Mouse (Mus musculus) embryo, embryonic 10 days (tissue): ENCODE data around the gene Crk.

Experiments used
- DNase-seq: peaks from one replicate; pipeline ENCODE4 v3.0.0-alpha.2; 2015; ENCODE audit warnings: low spot score

Crk gene

DNA sequence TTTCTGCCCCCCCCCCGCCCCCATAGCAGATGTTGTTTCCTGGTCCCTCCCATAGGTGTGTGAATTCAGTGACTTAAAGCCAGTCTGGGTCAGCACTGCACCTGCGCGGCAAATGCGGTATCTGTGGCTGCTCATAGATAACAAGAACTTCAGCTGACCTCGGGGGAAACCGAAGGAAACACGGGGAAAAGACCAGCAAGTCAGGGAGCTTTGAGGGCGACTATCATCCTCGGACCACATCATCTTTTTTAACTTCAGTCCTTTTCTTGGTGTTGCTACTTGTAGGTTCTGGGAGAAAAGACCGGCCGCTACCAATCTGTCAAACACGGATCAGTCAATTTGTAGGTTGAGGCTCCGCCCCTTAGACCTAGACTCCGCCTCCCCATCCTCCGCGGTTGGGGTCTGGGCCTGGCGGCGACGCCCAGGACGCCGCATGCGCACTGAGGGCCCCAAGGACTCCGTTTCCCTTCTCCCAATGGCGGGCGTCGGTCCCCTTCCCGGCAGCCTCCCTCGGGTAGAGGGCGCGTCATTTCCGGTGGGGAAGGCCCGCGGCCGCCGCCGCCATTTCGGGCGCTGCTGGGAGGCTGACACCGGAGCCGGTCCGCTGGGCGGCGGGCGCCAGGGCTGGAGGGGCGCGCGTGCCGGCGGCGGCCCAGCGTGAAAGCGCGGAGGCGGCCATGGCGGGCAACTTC is at the start of gene Crk:
Crk (plus strand) TSS at position 513 of the 692 bp plus-strand sequence.
- DNase-seq: peak; percentile 99

DNA sequence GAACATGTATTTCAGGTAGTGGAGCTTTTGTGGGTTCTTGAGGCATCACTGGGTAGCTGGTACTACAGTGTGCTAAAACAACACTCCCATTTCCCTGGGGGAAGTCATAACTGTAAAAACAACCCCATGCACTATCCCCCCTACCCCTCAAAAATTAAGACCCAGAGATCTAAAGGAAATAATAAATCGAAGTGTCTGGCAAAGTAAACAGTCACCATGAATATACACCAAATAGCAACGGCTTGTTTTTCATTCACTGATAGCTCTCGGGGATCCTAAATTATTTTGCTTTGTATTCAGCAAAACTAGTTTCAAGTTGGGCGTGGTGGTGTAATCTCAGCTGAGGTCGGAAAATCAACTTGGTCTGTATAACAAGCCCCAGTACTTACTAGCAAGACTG is 49.0 kb upstream of the Crk start:
- DNase-seq: no peak

DNA sequence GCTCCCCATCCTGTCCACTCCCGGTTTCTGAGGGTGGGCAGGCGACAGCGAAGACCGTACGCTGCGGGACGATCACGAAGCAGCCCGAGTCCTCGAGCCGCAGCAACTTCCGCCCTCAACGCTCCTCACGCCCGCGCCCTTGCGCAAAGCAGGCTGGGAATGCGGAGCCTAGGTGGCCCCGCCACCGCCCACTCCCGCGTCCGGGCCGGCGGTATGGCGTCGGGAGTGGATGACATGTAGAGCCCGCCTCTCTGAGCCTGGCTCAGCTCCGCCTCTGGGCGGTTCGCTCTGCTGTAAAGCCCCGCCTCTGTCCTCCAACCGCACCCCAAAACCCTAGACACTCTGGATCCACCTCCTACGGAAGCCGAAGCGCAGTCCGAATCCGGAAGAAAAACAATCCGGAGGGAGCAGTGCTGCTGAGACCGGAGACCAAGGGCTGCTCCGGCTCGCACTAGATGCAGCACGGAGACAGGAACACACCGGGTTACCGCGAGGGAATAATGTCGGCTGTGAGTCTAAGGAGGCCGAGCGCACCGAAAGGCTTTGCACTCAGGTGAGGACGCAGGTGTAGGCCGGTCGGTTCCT is 48.3 kb upstream of the Crk start, which contains the start of gene Inpp5k:
Inpp5k (plus strand) TSS at position 344 of the 585 bp plus-strand sequence.
- peak; percentile 96 for DNase-seq

DNA sequence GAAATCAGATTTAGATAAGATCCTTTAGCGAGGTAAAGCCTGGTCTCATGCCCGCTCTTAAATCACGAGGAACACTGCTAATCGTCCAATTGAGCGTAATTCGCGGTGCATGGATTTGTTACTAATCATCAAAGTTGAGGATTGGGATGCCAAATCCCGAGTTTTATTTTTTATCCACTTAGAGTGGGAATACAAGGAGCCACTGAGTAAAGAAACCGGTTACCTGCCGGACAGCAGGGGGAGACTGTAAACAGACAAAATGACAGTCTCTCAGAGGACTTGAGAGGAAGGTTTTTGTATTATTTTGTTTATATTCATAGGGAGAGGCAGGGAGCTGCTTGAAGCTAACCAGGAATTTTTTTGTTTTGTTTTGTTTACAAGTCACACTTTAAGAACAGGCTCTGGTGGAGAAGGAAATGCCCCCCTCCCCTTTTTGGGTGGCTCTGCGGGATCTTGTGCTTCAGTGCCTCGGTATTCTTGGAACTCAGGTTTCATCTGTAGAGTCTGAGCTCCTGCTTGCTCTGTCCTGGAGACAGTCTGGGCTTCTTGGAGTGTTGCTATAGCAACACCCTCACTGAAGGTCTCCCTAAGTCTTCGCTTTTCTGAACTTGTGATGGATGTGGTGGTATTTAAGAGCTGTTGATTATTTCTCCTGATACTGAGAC is 47.4 kb upstream of the Crk start:
- no peak for DNase-seq

DNA sequence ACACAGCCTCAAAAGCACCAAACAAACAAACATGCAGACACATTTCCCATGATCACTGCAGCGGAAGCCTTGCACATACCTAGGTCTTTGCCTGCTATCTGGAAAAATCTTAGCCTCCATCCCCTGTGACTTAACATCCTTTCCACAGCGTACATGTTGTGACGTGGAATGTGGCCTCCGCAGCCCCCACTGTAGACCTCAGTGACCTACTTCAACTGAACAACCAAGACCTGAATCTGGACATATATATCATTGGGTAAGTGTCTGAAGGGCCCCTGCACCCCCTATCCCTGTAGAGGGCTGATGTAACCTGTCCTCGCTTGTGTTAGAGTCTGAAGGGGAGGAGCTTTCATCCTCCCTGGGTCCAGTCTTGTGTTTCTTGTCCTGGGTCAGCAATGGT is 46.1 kb upstream of the Crk start:
- DNase-seq: no peak

DNA sequence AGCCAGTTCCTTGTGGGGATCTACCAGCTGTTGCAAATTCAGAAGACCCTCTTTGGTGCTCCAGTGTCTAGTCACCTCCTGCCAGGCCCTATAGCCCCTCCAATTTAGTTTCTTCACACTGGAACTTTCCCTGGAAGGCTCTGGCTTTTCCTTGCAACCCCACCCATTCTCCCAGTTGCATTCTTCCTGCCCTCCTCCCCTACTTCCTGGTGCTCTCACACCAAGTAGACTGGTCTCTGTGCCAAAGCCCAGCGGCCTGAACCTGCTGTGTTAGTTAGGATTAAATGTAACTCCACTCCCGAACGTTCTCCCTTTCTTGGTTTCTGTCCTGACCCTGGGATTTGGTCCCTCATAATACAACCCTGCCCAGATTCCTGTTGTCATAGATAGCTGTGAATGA is 44.3 kb upstream of the Crk start:
- DNase-seq: no peak

DNA sequence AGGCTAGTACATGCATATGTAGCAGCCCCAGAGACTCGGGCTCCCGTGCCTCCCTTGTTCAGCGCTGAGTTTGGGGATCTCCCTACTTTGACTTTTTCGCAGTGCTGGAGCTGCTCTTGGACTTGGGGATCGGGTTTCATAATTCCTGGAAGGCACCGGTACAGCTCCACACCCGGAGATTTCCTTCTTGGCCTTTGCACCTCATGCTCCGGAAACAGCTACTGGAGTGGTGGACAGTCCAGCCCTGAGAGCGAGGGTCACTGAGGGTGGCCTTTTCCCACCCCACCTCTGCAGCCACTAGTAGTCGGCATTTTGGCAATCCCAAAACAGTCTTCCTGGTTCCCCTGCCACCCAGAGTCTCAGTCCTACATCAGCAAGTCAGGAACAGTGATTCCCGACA is 43.7 kb upstream of the Crk start:
- DNase-seq: no peak

DNA sequence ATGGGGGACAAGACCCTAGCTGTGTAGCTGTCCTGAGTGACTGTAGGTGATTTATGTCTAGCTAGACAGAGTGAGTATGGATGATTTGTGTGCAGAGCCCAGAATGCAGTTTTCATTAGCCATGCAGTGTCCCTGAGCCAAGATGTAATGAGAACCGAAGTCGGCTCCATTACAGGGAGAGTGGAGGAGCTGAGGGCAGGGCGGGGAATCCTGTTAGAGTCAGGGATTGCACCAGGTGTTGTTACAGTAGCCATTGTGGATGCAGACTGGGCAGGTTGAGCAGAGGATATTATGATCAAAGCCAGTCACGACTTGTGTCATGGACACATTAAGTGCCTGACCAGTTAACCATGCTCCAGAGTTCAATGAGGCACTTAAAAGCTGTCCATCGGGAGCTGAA is 35.7 kb upstream of the Crk start:
- no peak for DNase-seq

DNA sequence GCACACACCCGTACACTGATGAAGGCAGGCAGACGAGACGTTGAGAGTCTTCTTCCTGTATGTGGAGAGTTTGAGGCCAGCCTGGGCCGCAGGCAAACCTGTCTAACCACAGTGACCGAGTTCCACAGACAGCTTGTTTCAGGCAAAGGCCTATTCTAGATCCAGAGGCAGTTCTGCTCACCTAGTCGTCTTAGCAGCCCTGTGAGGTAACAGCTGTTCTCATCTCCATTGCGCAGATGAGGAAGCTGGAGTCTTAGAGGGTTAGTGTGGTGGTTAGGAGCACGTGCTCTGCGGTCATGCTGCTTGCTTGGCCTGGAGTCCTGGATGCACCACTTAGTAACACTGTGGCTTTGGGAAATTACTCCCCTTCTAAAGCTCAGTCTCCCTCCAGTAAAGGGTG is 34.4 kb upstream of the Crk start:
- DNase-seq: no peak

DNA sequence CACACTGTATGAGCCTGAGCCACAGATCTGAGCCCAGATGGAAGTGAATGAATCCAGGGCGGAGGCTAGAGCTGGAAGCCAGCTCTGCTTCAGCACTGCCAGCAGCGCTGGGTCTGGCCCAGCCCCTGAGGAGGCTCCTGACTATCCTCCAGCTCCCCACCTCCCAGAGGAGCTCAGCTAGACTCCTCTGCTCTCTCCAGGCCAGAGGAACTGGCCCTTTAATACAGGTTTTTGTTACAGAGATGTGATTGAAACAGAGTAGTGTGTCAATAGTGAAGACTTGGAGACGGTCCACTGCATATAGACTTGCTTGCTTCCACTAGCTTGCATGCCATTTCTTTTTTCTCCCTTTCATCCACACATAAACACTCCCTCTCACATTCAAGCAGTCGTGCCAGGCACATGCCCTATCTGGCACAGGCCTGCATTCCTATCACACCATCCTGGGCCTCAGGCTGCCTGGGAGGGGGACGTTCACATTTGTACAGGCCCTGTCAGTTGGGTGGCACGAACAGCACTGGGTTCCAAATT is 31.3 kb upstream of the Crk start:
- no peak for DNase-seq

DNA sequence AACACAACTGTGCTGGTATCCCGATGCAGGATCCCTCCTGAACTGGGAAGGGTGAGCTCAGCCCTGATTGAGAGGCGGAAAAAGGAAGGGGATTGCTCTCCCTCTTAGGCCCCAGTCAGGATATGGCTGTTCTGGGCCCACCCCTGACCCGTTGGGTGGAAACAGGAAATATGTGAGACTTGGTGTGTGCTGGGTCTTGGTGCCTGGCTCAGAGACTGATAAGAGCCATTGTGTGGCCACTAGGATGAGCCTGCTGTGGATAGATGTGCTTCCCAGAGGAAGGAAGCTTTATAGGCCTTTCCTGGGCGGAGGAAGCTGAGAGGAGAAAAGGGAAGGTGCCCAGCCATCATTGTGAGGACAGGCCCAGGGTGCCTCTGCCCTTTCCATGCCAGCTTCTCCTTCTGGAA is 29.9 kb upstream of the Crk start:
- DNase-seq: no peak

DNA sequence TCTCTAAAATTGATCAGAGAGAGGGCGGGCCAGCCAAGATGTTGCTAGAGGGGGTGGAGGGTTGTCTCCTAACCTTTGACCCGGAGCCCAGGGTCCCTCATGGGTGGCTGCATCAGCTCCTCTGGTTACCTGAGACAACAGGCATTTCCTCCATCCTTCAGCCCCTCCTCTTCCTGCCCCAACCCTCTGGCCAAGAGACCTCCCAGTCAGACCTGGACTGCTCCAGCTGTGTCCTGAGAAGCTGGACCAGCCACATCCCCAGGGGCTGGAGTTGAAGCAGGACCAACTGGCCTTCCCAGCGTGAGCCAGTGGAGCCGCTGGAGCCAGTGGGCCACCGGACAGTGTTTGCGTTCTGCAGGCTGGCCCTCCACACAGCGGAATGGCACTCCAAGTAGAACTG is 28.7 kb upstream of the Crk start, which contains the start of gene Myo1c:
Myo1c (plus strand) TSS at position 194 of the 400 bp plus-strand sequence.
- DNase-seq: peak; percentile 21

DNA sequence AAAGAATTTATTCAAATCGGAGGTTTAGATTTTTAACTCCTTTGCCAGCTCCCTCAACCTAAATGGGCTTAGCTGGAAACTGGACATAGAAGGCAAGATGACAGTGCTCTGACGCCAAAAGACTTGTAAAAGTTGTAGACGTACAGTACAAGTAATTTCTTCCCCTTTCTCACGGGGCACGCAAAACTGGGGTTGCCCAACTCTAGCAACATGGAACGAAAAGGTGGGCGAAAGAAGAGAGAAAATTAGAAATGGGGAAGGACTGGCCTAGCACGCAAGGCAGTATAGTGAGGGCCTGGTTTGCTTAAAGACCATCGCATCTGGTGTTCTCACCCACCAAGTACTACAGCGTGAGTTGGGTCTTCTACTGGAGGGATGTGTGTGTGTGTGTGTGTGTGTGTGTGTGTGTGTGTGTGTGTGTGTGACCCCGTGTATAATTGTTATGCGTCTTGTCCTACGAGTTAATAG is 28.1 kb upstream of the Crk start:
- DNase-seq: no peak

DNA sequence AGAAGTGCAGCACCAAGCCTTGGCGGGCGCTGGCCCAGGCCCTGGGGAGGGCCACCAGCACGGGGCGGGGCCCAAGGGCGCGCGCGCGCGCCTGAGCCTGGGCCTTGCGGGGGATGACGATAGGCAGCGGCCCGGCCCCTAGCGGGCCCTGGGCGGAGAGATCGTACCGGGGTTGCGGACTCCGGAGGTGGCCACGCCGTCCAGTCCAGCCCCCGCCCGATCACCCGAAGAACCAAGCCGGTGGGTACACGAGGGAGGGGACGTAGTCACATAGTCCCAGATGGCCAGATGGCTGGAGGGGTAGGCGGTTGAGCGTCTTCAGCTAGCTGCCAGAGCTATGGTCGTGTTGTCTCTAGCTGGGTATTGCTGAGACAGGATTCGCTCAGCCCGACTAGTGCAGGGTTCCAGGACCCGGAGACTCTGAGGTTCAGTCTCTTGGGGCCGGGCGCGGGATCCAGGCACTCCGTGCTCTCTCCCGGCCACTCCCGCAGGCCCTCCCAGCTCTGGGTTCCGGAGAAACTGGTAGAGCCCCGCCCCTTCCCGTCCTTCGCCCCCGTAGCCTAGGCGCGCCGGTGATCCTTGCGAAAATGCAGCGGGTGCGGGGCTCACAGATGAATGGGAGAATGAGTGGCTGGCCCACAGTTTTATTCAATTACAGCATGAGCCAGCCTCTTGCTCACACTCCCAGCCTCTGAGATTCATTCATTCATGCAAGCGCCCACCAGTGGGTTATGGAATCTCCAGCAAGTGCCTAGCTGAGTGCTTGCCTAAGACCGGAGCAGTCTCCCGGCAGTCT is 27.4 kb upstream of the Crk start:
- peak; percentile 66 for DNase-seq

DNA sequence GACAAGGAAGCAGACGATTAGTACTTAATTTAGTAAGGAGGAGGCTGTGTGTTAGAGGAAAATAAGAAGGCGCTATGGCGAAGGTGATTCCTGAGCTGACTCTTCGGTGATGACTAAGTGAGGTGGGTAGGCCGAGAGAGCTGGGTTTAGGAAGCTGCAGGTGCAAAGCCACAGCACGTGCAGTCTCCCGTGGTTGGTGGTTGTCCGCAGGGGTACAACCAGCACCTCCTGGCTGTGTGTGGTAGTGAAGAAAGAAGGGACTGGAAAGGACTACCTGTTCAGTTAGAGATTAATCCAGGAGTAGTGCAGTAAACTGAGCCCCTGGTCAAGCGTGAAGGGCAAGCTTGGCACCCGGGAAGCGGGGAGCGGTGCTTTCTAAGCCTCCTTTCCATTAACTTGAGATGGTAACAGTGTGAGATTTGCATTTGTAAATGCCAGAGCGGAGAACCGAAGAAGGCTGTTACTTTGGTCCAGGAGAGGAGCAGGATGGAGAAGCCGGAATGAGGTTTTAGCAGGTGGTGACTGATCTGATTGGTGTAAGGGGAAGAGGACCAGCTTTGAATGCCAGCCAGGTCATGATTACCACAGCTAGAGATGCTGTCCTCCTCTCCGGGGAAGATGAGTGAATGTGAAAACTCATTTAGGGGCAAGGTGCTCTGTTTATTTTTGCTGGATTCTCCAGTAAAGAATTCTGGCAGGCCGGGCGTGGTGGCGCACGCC is 26.7 kb upstream of the Crk start:
- DNase-seq: no peak

DNA sequence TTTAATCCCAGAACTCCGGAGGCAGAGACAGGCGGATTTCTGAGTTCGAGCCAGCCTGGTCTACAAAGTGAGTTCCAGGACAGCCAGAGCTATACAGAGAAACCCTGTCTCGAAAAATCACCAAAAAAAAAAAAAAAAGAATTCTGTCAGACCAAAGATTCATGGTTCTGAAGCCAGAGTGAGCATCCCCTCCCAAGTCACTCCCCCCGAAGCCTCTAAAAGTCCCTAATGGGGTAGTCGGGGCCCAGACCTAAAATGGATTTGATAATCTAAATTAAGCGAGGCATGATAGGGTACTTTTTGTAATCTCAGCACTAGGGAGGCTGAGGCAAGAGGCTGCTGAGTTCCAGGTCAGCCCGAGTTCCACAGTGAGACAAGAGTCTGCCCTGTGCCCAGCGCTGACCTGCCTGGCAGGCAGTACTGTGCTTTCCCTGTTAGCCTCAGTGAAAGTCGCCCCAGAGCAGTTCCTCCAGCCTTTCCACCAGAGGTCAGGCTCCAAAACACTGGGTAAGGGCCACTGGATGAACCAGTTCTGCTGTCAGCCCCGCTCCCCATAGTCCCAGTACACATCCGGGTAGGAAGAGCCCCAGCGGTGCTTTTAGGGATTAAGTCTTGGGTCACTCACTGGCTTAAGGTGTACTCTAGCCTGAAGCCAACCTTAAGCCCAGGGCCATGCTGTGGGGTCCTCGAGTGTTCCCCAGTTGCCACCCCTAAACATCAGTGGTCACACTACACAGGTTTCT is 25.9 kb upstream of the Crk start:
- peak; percentile 39 for DNase-seq

DNA sequence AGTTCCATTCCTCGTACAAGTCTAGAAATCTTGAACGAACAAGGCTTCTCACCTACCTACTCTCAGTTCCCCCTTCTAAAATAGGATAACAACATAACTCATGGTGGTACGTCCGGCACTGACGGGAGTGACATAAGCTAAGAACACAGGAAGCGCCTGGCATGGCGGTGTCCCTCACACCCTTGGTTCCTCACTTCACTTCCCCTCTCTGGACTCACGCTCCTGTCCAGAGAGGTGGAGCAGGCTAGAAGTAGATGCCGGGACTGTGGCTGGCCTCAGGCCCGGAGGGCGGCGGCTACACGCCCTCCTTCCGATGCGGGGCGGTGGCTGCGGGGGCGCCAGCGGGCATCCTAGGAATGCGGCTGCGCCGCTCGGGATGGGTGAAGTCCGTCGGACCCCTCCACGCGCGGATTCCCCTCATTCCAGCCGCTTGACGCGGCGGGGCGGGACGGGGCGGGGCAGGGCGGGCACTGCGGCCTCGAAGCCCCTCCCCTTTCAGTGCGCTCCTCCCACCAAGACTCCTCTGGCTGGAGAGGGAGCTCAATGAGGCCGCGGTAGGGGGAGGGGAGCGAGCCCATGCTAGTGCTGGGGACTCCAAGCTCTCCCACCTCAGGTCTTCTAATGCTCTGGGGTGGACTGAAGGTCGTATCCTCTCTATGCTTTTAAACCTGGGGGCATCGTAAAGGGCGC is 25.1 kb upstream of the Crk start:
- peak; percentile 93 for DNase-seq

DNA sequence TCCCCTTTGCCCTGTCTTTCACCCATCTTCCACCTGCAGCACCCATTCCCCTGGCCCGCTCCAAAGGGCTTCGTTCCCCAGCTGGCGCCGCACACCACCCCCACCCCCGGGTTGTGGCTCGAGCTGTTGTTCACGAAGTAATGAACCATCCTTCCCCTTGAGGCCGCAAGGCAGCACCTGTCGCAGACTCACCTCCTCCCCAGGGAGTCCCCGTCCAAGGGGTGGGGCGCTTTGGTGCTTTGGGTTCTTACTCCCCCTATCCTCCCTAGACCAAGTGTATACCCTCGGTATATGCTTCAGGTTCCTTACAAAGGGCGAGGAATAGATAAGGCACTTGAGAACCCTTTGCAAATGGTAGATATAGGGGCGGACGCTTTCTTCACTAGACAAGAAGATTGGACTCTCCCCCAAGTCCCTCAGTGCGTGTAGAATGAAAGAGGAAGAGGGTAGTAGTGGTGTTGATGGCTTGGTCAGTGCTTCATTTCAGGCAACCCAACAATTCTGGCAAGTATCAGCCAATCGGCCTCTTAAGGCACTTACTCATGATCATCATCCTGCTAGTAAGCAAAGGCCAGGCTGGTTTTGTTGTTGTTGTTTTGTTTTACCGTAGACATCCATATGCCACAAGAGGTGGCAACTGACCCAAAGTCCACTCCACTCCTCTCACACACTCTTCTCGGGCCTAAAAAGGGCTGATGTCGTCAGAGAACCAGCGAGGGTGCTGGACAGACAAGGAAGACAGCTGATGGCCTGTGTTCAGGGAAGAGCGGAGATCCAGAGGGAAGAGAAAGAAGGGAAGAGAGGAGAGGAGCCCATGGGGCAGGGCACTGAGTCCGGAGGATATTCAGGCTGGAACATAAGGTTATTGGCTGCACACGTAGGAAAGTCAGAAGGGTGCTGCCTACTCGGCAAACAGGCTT is 24.3 kb upstream of the Crk start:
- DNase-seq: no peak
